Mouse (Mus musculus) ES-Bruce4 (cell line): ENCODE measurements at regions not wholly inside any gene's neighbourhood (a gene's known extent, or its start where the extent isn't known, plus 50 kb on each side); places are given as distances from the start of the nearest gene placed in this dataset.

Experiments
- CTCF ChIP-seq: IDR thresholded peaks from one replicate; pipeline ENCODE4 v1.8.1; 2011; ENCODE audit warnings: low read depth, low read length
- EP300 ChIP-seq: IDR thresholded peaks from 2 replicates; pipeline ENCODE4 v1.6.1; 2011; ENCODE audit warnings: low read depth, low read length; ENCODE audit not compliant: insufficient read depth
- POLR2A ChIP-seq: IDR thresholded peaks from one replicate; pipeline ENCODE4 v1.8.1; 2011; ENCODE audit warnings: low read length; ENCODE audit not compliant: insufficient read depth

DNA sequence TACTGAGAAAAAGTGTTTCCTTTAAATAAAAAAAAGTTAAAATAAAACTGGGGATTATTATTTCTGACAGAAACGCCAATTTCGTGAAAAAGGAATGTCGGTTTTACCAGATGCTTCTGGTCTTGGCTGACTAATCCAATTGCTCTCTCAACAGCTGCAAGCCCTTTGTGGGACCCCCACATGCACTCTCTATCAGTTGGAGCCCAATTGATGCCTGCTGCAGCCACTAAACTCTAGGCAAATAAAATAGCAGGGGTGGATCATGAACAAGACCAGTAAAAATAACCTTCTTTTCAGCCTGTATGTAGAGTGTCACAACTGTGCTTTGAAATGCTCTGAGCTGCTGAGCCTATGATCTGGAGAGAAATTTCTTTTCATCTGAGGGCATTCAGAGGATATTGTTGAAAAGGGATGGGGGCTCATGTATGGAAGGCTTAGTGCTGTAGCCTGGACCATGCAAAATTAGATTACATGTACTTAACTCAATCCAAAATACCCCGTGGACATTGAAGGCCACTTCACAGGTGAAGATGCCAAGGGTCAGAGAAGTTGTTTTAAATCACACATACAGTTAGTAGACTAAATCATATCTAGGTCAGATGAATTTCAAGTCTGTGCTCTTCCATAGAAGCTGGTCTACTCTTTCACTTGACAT lies 117.0 kb upstream of the Cep162 start:
- TF ChIP-seq CTCF: no peak
- no peak for TF ChIP-seq EP300
- TF ChIP-seq POLR2A: no peak
